Mouse (Mus musculus) layer of hippocampus, postnatal 36 days (tissue): Measurements from ENCODE around the gene Ppia. TPM values are rescaled to one million over a fixed set of nuclear protein-coding genes. Genes with fewer than 3 reads are reported as not detected.
"Not testable (repeated sequence)": the region's sequence is repeated elsewhere in the genome, so short reads cannot be mapped to it uniquely, and the experiment has no call there.

ENCODE experiments used
- DNase-seq, 2 experiments: peaks; one replicate each; pipeline ENCODE4 v3.0.0; 2022
- microRNA-seq, 2 experiments: library from miRNA; unstranded; fragments of <30 nt; microRNA quantifications; one replicate each; pipeline ENCODE4 v1.2.0; 2021
- total RNA-seq, 2 experiments: library from RNA; stranded (reverse); gene quantifications; 2 replicates each; pipeline ENCODE4 v1.2.3; 2021

The Ppia gene
- total RNA-seq, 2 experiments from 2014 or later: 1,662 to 1,810 TPM

DNA sequence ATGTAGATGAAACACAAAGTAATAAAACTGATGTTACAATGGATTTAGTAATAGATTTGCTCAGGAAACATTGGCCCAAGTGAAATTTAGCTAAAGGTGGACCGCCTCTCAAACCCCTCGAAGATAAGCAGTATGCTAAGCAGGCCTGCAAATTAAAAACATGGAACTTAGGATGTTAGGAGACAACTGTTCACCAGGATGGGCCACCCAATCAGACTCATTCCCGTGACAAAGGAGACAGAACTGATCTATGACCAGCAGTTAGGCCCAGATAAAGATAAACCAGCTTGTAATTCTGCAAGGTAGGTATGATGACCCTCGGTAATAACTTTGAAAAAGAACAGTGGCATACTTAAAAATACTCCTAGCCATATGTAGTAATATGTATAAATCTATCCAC lies 27.9 kb downstream of the Ppia start:
- DNase-seq: no peak

DNA sequence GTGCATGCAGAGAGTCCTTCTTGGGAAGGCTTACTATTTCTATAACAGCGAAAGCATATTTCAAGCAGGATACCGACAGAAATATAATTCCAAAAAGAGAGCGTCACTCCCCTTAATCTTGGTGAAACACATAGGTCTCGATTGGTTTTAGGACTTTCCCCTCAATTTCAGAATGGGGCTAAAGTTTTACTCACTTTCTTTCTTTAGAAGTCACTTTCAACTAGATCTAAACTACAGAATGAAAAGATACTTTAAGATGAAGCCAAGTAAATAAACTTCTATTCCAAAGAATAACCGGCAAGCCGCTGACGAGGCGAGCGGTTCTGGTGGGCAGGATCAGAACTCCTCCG lies 28.5 kb downstream of the Ppia start:
- DNase-seq: no peak

DNA sequence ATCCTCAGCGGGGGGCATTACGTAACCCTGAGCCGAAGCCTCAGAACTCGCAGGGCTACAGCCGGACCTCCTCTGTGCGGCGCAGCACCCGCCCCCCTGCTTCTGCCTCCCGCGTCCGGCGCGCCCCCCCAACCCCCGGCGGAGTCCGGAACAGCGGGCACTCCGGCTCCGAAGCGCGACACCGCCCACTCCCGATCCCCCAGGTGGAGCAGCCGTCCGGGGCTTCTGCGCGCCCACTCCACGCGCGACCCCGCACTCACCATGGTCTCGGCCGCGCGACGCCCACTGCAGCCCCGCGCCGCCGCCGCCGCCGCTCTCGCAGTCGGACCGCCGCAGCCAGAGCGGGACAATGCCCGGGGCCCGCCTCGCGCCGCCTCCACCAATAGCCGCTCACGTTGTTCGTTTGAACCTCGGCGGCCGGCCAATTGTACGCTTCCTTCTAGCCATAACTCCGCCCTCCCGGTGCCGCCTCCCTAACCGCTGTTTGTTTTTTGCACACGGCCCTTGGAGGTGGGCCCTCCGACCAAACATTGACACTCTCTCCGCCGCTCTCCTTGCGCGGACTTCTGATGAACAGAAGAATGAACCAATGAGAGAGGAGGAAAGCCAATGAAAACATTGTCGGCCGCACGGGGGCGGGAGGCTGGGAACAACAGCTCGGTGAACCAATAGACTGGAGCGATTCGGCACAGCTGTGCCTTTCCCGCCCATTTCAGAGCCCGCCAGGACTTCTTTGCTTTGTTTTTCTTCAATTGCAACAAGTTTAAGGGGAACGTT lies 29.0 kb downstream of the Ppia start, which contains the start of gene H2afv:
Gene H2afv, minus strand, starts transcription at position 367 of the 777 bp plus-strand sequence.
- peak; percentile 99 for DNase-seq

DNA sequence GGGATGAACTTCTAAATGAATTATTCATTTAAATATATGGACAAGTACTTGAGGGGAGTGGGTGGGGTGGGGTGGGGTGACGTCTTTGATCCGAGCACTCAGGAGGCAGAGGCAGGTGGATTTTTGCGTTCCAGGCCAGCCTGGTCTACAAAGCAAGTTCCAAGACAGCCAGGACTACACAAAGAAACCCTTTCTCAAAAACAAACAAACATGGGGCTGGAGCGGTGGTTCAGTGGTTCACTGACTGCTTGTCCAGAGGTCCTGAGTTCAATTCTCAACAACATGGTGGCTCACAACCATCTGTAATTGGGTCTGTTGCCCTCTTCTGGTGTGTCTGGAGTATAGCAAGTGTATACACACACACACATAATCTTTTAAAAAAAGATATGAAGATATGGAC lies 30.2 kb downstream of the Ppia start:
- no peak for DNase-seq

DNA sequence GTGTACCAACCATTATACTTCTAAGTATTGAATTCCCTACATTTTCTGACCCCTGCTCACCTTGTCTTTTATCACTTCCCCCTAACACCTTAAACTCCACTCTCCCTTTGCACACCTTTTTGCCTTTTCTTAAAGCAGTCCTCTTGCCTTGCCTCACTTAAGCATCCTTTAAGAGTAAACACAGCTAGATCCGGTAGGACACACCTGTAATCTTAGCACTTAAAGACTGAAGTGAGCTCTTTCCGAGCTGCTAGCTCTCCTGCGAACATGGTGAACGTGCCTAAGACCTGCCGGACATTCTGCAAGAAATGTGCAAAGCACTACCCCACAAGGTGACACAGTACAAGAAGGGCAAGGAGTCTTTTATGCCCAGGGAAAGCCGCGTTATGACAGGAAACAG lies 30.7 kb downstream of the Ppia start:
- no peak for DNase-seq

DNA sequence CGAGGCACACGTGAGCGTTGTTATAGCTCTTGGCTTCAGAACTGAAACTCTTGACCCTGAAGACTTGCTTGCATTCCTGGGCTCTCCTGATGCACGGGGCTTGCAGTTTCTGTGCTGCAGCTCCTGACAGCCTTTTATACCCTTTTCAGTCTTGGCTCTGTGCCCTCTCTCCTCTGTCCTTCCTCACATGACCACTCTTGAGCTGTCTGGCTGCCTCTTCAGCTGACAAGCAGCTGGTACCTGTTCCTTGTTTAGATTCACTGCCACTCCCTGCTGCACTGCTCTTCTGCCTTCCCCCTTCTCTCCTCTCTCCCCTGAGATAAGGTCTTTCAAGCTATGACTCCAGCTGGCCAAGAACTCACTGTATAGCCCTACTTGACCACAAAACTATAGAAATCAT lies 32.2 kb downstream of the Ppia start:
- no peak for DNase-seq

DNA sequence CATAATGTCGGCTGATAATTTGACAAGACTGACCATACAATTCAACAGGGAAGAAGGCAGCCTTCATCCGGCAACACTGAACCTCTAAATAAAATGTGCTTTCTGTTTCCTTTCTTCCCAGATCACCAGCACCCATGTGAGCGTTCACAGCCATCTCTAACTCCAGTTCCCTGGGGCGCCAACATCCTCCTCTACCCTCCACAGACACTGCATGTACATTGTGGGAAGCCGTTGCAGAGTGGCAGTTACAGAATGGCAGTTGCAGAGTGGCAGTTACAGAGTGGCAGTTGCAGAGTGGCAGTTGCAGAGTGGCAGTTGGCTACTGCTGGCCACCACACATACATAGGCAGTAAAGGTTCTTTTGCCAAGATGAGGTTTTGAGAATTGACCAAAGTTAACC lies 32.9 kb downstream of the Ppia start:
- DNase-seq: not testable (repeated sequence)

DNA sequence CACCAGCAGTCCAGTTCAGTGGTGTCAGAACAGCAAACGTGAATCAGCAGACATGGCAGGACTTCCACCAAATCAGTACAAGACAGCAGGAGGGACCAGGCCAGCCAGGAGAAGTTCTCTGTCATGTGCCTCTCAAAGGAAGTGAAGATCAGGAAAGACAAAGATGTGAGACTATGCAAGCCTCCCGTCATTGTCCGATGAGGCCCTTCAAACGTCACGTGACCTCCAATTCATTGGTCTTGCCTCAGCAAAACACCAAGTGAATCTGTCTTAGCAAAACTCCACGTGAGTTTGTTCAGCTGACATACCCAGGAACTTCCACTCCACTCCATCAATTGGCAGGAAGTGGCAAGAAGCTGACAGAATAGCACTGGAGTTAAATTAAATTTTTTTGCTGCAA lies 40.8 kb downstream of the Ppia start:
- DNase-seq: no peak

DNA sequence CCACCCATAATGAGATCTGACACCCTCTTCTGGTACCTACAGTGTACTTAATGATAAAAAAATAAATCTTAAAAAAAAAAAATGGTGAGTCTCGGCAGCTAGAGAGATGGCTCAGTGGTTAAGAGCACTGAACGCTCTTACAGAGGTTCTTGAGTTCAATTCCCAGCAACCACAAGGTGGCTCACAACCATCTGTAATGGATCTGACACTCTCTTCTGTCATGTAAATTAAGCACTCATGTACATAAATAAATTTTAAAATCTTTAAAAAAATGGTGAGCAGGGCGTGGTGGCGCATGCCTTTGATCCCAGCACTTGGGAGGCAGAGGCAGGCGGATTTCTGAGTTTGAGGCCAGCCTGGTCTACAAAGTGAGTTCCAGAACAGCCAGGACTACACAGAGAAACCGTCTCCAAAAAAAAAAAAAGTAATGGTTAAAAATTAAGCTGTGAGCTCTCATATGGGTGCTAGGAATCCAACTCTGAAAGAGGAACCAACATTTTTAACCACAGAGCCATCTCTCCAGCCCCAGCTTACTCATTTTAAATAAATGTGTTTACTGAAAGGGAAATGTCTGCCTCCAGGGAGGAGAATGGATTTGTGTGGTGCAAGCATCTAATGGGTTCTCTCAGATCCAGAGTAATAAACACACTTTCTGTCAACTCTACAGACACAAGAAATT lies 48.1 kb downstream of the Ppia start:
- no peak for DNase-seq

DNA sequence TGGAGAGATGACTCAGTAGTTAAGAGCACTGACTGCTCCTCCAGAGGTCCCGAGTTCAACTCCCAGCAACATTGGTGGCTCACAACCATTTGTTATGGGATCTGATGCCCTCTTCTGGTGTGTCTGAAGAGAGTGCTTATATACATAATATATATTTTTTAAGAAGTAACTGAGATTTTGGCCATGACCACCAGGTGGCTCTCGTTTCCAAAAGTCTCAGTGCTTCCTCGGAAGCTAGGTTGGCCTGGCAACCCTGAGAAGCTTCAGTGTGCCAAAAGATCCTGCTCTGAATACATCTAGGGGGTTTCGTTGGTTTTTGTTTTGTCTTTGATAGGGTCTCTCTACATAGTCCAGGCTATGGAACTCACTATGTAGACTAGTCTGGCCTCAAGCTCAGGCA lies 49.9 kb downstream of the Ppia start:
- peak in 1 of 2 experiments; percentile 37 for DNase-seq

DNA sequence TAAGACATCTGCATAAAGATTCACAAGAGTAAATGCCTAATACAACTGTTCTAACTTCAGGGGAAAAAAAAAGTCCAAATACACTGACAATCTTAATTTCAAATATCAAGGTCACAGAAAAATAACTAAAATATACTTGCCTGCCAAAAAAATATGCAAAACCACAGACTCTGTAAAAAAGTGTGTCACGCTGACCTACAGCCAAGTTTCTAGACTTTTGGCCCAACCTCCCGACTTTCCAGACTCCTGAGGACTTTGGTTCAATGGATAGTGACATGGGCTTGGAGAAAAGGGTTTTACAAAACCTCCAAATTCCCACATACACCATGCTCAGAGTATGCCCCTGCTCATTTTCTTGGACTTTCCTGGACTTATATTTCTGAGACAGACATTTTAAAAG lies 53.3 kb downstream of the Ppia start:
- DNase-seq: no peak

Small RNAs within 50 kb of the gene (microRNA-seq; reads per million reads assigned to microRNA genes)
- 1.5 to 1.9 reads per million in 2 experiments for gene Mir7651

Other genes with a start within 250 kb of the Ppia start
- gene A730071L15Rik, start 215.4 kb upstream of the Ppia start, total RNA-seq: under 1 TPM in 1 of 2 experiments, not detected in 1; 0.50 TPM
- gene Nudcd3, start 215.0 kb upstream of the Ppia start, total RNA-seq: 100 to 1,000 TPM; 108 to 114 TPM
- under 1 TPM; 0.28 to 0.30 TPM for gene Npc1l1, start 185.3 kb upstream of the Ppia start, total RNA-seq
- 10 to 100 TPM; 43.1 to 44.5 TPM for gene Ddx56, start 147.7 kb upstream of the Ppia start, total RNA-seq
- 100 to 1,000 TPM; 107 TPM for gene Tmed4, start 140.6 kb upstream of the Ppia start, total RNA-seq
- gene Ogdh, start 123.8 kb upstream of the Ppia start, total RNA-seq: 100 to 1,000 TPM; 218 to 220 TPM
- 100 to 1,000 TPM; 152 to 170 TPM for gene Zmiz2, start 26.4 kb upstream of the Ppia start, total RNA-seq
- 10 to 100 TPM; 41.8 to 42.6 TPM for gene H2afv, start 29.0 kb downstream of the Ppia start, total RNA-seq
- gene Purb, start 60.5 kb downstream of the Ppia start, total RNA-seq: 100 to 1,000 TPM; 255 to 257 TPM
- 1 to 10 TPM in 1 of 2 experiments, under 1 TPM in 1; 0.45 to 1.1 TPM for gene Myo1g, start 105.5 kb downstream of the Ppia start, total RNA-seq
- gene Ccm2, start 131.4 kb downstream of the Ppia start, total RNA-seq: 10 to 100 TPM; 52.1 to 53.4 TPM
- gene Nacad, start 190.6 kb downstream of the Ppia start, total RNA-seq: 10 to 100 TPM; 39.0 to 48.5 TPM
- 10 to 100 TPM; 40.4 to 47.9 TPM for gene Tbrg4, start 210.6 kb downstream of the Ppia start, total RNA-seq
- gene Wap, start 223.2 kb downstream of the Ppia start, total RNA-seq: not detected
- 1 to 10 TPM; 4.8 to 4.9 TPM for gene Ramp3, start 243.1 kb downstream of the Ppia start, total RNA-seq